Mouse (Mus musculus): ENCODE results near the gene Tgoln1. TPM values are rescaled to one million over a fixed set of nuclear protein-coding genes. Genes with fewer than 3 reads are reported as not detected.

The Tgoln1 gene
- total and polyA plus RNA-seq, 3 experiments, result 22.6 to 33.6 (median 23.5) TPM

GRCm38 (mm10) chr6:72634311-72634710, 17.5 kb upstream of the Tgoln1 start:
- Histone ChIP-seq H3K4me2 (ENCODE audit: insufficient read depth, low read depth, poor library complexity, severe bottlenecking) (no peak overlapping the region), H3K9ac (ENCODE audit: insufficient read depth, low read depth) (no peak overlapping the region), H3K9me3 (replicated peaks; ENCODE audit: low read length) (no peaks in the 10 kb centered on the region), H3K36me3 (replicated peaks in 1 of 2; ENCODE audit: control insufficient read depth in 1 of 2, insufficient read depth in 1 of 2, low read length in 1 of 2) (peaks cover 0 to 4% of the 10 kb centered on the region in 2 experiments), H3K79me2 (replicated peaks; ENCODE audit: control insufficient read depth, extremely low read depth, insufficient read depth, poor library complexity, severe bottlenecking) (no peaks in the 10 kb centered on the region), H3K27me3 (replicated peaks) (no peaks in the 10 kb centered on the region), H3K4me1 (ENCODE audit: control insufficient read depth in 1 of 2, insufficient read depth in 2 of 2) (peaks cover 9 to 45% of the 10 kb centered on the region in 2 experiments), H3K4me3 (replicated peaks in 1 of 3; ENCODE audit: low read depth in 2 of 3, low read length in 2 of 3, poor library complexity in 1 of 3) (no peak overlapping the region), H3K27ac (ENCODE audit: insufficient read depth, low read depth) (no peak overlapping the region)
- TF ChIP-seq MXI1 (IDR thresholded peaks at IDR 0.05; ENCODE audit: low read depth, low read length) (no peak), TBP (conservative IDR thresholded peaks at IDR 0.05; ENCODE audit: low read depth, low read length) (no peak), UBTF (IDR thresholded peaks at IDR 0.05; ENCODE audit: low read depth, low read length) (no peak)
- dilution Hi-C loops (cut with MboI; ENCODE audit: extremely low pct_ligation_motif_present, extremely low pct_unique_long_range_greater_than_20kb, low sequenced_read_pairs), result no loop called here
- in situ Hi-C loops (cut with MboI; ENCODE audit: low pct_ligation_motif_present, low pct_unique_long_range_greater_than_20kb, low sequenced_read_pairs), result no loop called here
- no peak for DNase-seq (ENCODE audit: extremely low read depth)

- no peak overlapping the region for H3K27ac ChIP-seq (ENCODE audit: insufficient read depth, low read depth)
- H3K36me3 ChIP-seq (replicated peaks in 1 of 2; ENCODE audit: control insufficient read depth in 1 of 2, insufficient read depth in 1 of 2, low read length in 1 of 2), result peaks cover 0 to 19% of the 10 kb centered on the region in 2 experiments
- no peak for TF ChIP-seq ZC3H11A (IDR thresholded peaks at IDR 0.05; ENCODE audit: low read depth, low read length)
- TF ChIP-seq ELF1 (IDR thresholded peaks at IDR 0.05; ENCODE audit: low read depth, low read length), result no peak
- no peak for TF ChIP-seq EP300 (IDR thresholded peaks at IDR 0.05; ENCODE audit: low read length)
- TF ChIP-seq KAT2A (IDR thresholded peaks at IDR 0.05; ENCODE audit: insufficient replicate concordance, low read length), result no peak
- no peak for TF ChIP-seq UBTF (IDR thresholded peaks at IDR 0.05; ENCODE audit: low read depth, low read length)
- TF ChIP-seq MAZ (IDR thresholded peaks at IDR 0.05; ENCODE audit: low read depth, low read length), result no peak
- no peak for TF ChIP-seq TCF12 (IDR thresholded peaks at IDR 0.05; ENCODE audit: low read depth, low read length)
- TF ChIP-seq CHD2 (IDR thresholded peaks at IDR 0.05; ENCODE audit: low read length), result no peak
- TF ChIP-seq USF1 (IDR thresholded peaks at IDR 0.05; ENCODE audit: low read depth, low read length), result no peak
- no peak for TF ChIP-seq TBP (conservative IDR thresholded peaks at IDR 0.05; ENCODE audit: low read depth, low read length)
- TF ChIP-seq MAFK (IDR thresholded peaks at IDR 0.05; ENCODE audit: insufficient replicate concordance, low read length), result no peak
- TF ChIP-seq PAX5 (IDR thresholded peaks at IDR 0.05; ENCODE audit: low read length), result no peak
- TF ChIP-seq CTCF (conservative IDR thresholded peaks at IDR 0.05 in 1 of 2, IDR thresholded peaks at IDR 0.05 in 1 of 2; ENCODE audit: low read depth in 2 of 2, low read length in 2 of 2), result no peak
- no peak for TF ChIP-seq SIN3A (IDR thresholded peaks at IDR 0.05; ENCODE audit: low read length)
- TF ChIP-seq ZMIZ1 (IDR thresholded peaks at IDR 0.05; ENCODE audit: low read depth, low read length), result no peak
- TF ChIP-seq POLR2A (IDR thresholded peaks at IDR 0.05; ENCODE audit: low read depth, low read length), result no peak
- no peak for TF ChIP-seq MXI1 (IDR thresholded peaks at IDR 0.05; ENCODE audit: low read depth, low read length)
- H3K4me2 ChIP-seq (ENCODE audit: insufficient read depth, low read depth, poor library complexity, severe bottlenecking), result no peak overlapping the region
- H3K27me3 ChIP-seq (replicated peaks), result no peaks in the 10 kb centered on the region
- dilution Hi-C loops (cut with MboI; ENCODE audit: extremely low pct_ligation_motif_present, extremely low pct_unique_long_range_greater_than_20kb, low sequenced_read_pairs) (no loop called here), in situ Hi-C loops (cut with MboI; ENCODE audit: low pct_ligation_motif_present, low pct_unique_long_range_greater_than_20kb, low sequenced_read_pairs) (no loop called here)
- peaks cover 9 to 46% of the 10 kb centered on the region in 2 experiments for H3K4me1 ChIP-seq (ENCODE audit: control insufficient read depth in 1 of 2, insufficient read depth in 2 of 2)
- H3K9me3 ChIP-seq (replicated peaks; ENCODE audit: low read length), result no peaks in the 10 kb centered on the region
- DNase-seq (ENCODE audit: extremely low read depth), result no peak
- H3K9ac ChIP-seq (ENCODE audit: insufficient read depth, low read depth), result no peak overlapping the region
- H3K4me3 ChIP-seq (replicated peaks in 1 of 3; ENCODE audit: low read depth in 2 of 3, low read length in 2 of 3, poor library complexity in 1 of 3), result peak overlapping the region in 1 of 3 experiments; percentile 12
- H3K79me2 ChIP-seq (replicated peaks; ENCODE audit: control insufficient read depth, extremely low read depth, insufficient read depth, poor library complexity, severe bottlenecking), result no peaks in the 10 kb centered on the region
Measured at GRCm38 (mm10) chr6:72631700-72632099, 14.9 kb upstream of the Tgoln1 start.

Data from CH12.LX (cell line).